Mouse (Mus musculus) midbrain, embryonic 15.5 days (tissue): ENCODE measurements around the gene Frrs1l. TPM values are rescaled to one million over a fixed set of nuclear protein-coding genes. Genes with fewer than 3 reads are reported as not detected.

Source experiments
- ATAC-seq: fragments of 200-750 bp; cut with Nextera tagmentation; replicated peaks from 2 replicates; pipeline ENCODE4 v1.8.0; 2017; ENCODE audit warnings: moderate TSS enrichment
- H3K27ac ChIP-seq: fragments of 300-500 bp; sonication (generic); 2 replicates; pipeline ENCODE4 v1.5.1; 2015; ENCODE audit warnings: mild to moderate bottlenecking, inconsistent platforms
- H3K27me3 ChIP-seq: fragments of 300-500 bp; sonication (generic); replicated peaks from 2 replicates; pipeline ENCODE4 v1.6.1; 2015; ENCODE audit warnings: inconsistent platforms
- H3K36me3 ChIP-seq: fragments of 300-500 bp; sonication (generic); replicated peaks from 2 replicates; pipeline ENCODE4 v1.6.1; 2015; ENCODE audit warnings: inconsistent platforms
- H3K4me1 ChIP-seq: fragments of 300-500 bp; sonication (generic); 2 replicates; pipeline ENCODE4 v1.6.1; 2015; ENCODE audit warnings: inconsistent platforms
- H3K4me2 ChIP-seq: fragments of 300-500 bp; sonication (generic); 2 replicates; pipeline ENCODE4 v1.6.1; 2015; ENCODE audit warnings: inconsistent platforms, mild to moderate bottlenecking, moderate library complexity
- H3K4me3 ChIP-seq: fragments of 300-500 bp; sonication (generic); 2 replicates; pipeline ENCODE4 v1.5.1; 2015; ENCODE audit warnings: mild to moderate bottlenecking, inconsistent platforms
- H3K9ac ChIP-seq: fragments of 300-500 bp; sonication (generic); 2 replicates; pipeline ENCODE4 v1.6.1; 2015; ENCODE audit warnings: mild to moderate bottlenecking, inconsistent platforms
- H3K9me3 ChIP-seq: fragments of 300-500 bp; sonication (generic); 2 replicates; pipeline ENCODE4 v1.6.1; 2016; ENCODE audit warnings: inconsistent platforms
- WGBS: fragments of 180-500 bp; shearing (Covaris S2); methylation state at CpG from one replicate; pipeline ENCODE4 v1.1.7; 2015; ENCODE audit warnings: mixed read lengths; 5-methylcytosine and 5-hydroxymethylcytosine counted together
- polyA plus RNA-seq: library from polyadenylated mRNA; unstranded; fragments of >200 nt; fragmentation: Nextera tagmentation; extraction: Ambion mirVana; gene quantifications from 2 replicates; pipeline ENCODE4 v1.2.1, GENCODE M21; 2015

Frrs1l gene
- polyA plus RNA-seq, 1 experiment from 2014 or later, result 21.8 TPM

DNA sequence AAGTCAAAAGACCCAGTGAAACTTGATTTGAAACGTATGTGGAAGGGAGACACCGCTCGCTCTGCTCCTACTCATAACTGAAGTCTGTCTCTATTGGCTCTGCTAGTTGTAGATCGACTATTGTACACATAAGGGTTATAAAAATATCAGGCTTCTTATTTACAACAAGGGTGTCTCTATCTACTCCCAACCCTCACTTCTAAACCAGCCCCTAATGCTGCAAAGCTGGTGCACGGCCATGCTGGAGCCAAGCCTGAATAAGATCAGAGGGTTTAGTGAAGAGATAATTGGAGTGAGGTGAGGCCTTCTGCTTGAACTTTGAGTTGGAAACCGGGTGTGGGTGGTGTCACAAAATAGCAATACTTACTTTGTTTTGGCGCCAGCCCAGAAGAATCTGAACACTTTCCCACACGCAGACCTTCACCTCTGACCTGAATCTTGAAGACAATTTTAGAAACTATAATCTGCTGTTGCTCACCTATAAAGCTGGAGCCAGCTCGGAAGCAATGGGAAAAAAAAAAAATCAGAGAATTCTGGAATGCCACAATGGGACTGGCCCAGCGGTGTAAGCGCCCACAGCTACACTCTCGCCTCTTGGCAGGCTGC, 28.8 kb downstream of the Frrs1l start:
- H3K4me1 ChIP-seq, result no peaks in the 10 kb centered on the region
- peaks cover 24% of the 10 kb centered on the region for H3K36me3 ChIP-seq
- H3K9ac ChIP-seq, result no peak overlapping the region
- no peak overlapping the region for H3K27ac ChIP-seq
- no peak overlapping the region for H3K4me3 ChIP-seq
- 87% methylated on average over 12 of the region's 12 CpGs for WGBS
- no peak for ATAC-seq
- no peak overlapping the region for H3K4me2 ChIP-seq
- H3K27me3 ChIP-seq, result no peaks in the 10 kb centered on the region
- H3K9me3 ChIP-seq, result no peaks in the 10 kb centered on the region

GRCm38 (mm10) chr4:56957518-56957917, 32.7 kb downstream of the Frrs1l start:
- Histone ChIP-seq H3K4me1 (no peaks in the 10 kb centered on the region), H3K27me3 (no peaks in the 10 kb centered on the region), H3K9me3 (no peaks in the 10 kb centered on the region), H3K4me2 (no peak overlapping the region), H3K27ac (no peak overlapping the region), H3K36me3 (peaks cover 17% of the 10 kb centered on the region; the same call in 1 of the 2 replicates), H3K9ac (no peak overlapping the region), H3K4me3 (no peak overlapping the region)
- WGBS, result 63% methylated on average over 9 of the region's 9 CpGs
- ATAC-seq, result no peak

DNA sequence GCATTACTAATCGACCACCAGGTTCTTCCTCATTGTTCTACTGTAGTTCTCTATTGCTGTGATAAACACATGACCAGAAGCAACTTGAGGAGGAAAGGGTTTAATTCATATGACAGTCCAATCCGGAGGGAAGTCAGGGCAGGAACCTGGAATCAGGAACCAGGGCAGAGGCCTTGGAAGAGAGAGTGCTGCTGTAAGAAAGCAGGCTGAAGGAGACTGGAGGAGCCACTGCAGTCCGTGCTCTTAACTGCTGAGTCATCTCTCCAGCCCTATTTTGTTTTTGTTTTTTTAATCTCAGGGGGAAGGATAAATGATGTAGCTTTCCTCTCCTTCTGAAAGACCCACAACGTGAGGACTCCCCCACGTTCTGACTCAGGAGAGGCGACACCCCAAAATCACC, 37.0 kb downstream of the Frrs1l start:
- Histone ChIP-seq H3K27ac (no peak overlapping the region), H3K4me2 (no peak overlapping the region), H3K9ac (no peak overlapping the region), H3K4me3 (no peak overlapping the region), H3K4me1 (no peaks in the 10 kb centered on the region), H3K36me3 (no peaks in the 10 kb centered on the region), H3K27me3 (no peaks in the 10 kb centered on the region), H3K9me3 (no peaks in the 10 kb centered on the region)
- no peak for ATAC-seq
- WGBS, result 76% methylated on average over 6 of the region's 6 CpGs

DNA sequence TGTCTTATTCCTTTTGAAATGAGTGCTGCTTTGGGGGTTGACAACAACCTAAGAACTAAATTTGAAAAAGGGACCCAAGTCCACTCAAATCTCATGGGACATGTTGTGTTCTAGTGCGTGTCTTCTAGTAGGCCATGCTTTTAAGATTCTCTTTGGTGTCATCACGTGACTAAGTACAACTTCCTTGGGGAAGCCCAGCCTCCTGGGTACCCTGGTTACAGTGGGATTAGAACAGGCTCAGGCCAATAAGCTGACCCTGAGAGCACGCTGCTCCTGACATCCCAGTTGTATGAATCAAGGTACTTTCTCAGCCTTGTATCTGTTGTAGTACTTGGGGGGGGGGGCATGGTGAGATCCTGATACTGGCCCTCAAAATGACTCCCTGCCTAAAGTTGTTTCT, 38.5 kb downstream of the Frrs1l start:
- no peak for ATAC-seq
- no peak overlapping the region for H3K4me3 ChIP-seq
- no peaks in the 10 kb centered on the region for H3K36me3 ChIP-seq
- H3K27me3 ChIP-seq, result no peaks in the 10 kb centered on the region
- no peaks in the 10 kb centered on the region for H3K9me3 ChIP-seq
- no peak overlapping the region for H3K27ac ChIP-seq
- H3K4me2 ChIP-seq, result no peak overlapping the region
- no peak overlapping the region for H3K9ac ChIP-seq
- 81% methylated on average over 3 of the region's 3 CpGs for WGBS
- no peaks in the 10 kb centered on the region for H3K4me1 ChIP-seq

GRCm38 (mm10) chr4:56949494-56949893, 40.7 kb downstream of the Frrs1l start:
- Histone ChIP-seq H3K36me3 (no peaks in the 10 kb centered on the region), H3K9ac (no peak overlapping the region), H3K4me2 (no peak overlapping the region), H3K27me3 (no peaks in the 10 kb centered on the region), H3K4me1 (peaks cover 10% of the 10 kb centered on the region), H3K9me3 (no peaks in the 10 kb centered on the region), H3K27ac (no peak overlapping the region), H3K4me3 (no peak overlapping the region)
- WGBS, result 63% methylated on average over 6 of the region's 6 CpGs
- no peak for ATAC-seq

DNA sequence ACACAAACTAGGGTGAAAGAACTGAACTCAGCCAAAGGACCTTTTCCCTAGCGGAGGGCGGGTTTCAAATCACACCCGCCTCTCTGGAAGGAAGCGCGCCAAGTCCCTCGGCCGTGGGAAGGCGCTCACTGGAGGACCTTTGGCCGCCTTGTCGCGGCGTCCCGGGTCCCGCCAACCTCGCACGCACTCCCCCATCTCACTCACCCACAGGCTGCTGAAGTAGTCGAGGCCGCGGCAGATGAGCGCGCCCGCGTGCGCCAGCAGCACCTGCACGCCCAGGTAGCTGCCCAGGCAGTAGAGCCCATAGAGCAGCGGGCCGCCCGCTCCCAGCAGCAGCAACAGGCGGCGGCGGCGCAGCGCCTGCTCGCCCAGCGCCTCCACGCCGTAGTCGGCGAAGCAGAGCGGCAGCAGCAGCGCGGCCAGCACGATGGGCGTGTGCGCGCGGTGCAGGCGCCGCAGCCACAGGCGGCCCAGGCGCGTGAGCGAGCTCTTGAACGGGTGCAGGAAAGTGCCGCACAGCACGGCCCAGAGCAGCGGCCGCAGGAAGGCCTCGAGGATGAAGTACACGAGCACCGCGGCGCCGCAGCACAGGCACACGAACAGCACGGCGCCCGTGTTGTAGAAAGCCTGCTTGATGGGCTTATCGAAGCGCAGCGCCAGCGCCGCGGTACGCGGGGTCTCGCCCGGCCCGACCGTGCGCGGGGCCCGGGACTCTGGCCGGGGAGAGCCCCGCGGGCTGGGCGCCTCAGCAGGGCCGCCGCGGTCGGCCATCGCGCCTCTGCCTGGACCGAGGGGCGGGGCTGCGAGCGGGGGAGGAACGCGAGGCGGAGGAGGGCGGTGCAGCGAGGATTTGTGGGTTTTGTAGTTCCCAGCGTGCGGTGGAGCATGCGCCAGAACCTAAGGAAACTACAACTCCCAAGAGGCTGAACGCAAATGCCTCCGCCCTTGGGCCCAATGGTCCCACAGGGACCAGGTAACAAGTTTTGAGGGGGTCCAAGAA, 43.2 kb downstream of the Frrs1l start, which contains the start of gene Tmem245:
TSS of gene Tmem245 (minus strand) at position 797 of the 1,000 bp plus-strand sequence.
- no peaks in the 10 kb centered on the region for H3K36me3 ChIP-seq
- H3K27me3 ChIP-seq, result no peaks in the 10 kb centered on the region
- peak within 1 kb of the TSS; percentile 96 for H3K4me2 ChIP-seq
- H3K4me1 ChIP-seq, result peaks cover 17% of the 10 kb centered on the region
- no peaks in the 10 kb centered on the region for H3K9me3 ChIP-seq
- H3K4me3 ChIP-seq, result peak within 1 kb of the TSS; percentile 68
- H3K9ac ChIP-seq, result peak within 1 kb of the TSS; percentile 74
- peak; percentile 97 for ATAC-seq
- peak within 1 kb of the TSS; percentile 87 for H3K27ac ChIP-seq
- under 1% methylated on average over 106 of the region's 107 CpGs for WGBS

DNA sequence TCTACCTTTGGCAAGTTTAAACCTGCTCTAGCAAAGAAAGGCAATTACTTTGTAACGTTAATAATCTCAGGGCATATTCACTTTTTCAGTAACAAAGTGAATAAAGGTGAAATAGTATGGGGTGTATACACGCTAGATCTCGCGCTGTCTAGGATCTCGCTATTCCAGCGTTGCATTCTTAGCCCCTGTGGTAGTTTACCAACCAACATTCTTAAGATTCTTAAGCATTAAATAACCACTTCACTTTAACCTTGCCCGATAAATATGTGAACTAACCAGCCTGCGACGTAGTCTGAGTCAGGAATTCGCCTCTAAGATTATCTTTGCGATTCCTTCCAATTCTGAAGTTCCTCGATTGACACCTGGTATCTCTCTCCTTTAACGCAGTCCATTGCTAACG, 44.0 kb downstream of the Frrs1l start:
- 1% methylated on average over 14 of the region's 14 CpGs for WGBS
- Histone ChIP-seq H3K9ac (peak overlapping the region; percentile 74), H3K4me1 (peaks cover 17% of the 10 kb centered on the region), H3K9me3 (no peaks in the 10 kb centered on the region), H3K4me3 (peak overlapping the region; percentile 68), H3K27me3 (no peaks in the 10 kb centered on the region), H3K27ac (no peak overlapping the region), H3K4me2 (peak overlapping the region; percentile 96), H3K36me3 (no peaks in the 10 kb centered on the region)
- ATAC-seq, result no peak

GRCm38 (mm10) chr4:56944286-56944685, 45.9 kb downstream of the Frrs1l start:
- Histone ChIP-seq H3K9ac (no peak overlapping the region), H3K9me3 (no peaks in the 10 kb centered on the region), H3K36me3 (no peaks in the 10 kb centered on the region), H3K4me2 (no peak overlapping the region), H3K27ac (no peak overlapping the region), H3K27me3 (no peaks in the 10 kb centered on the region), H3K4me1 (peaks cover 17% of the 10 kb centered on the region), H3K4me3 (no peak overlapping the region)
- no peak for ATAC-seq
- 56% methylated on average over 4 of the region's 4 CpGs for WGBS

- no peak for ATAC-seq
These were observed 46.9 kb downstream of the Frrs1l start for GRCm38 (mm10) chr4:56943258-56943657.

DNA sequence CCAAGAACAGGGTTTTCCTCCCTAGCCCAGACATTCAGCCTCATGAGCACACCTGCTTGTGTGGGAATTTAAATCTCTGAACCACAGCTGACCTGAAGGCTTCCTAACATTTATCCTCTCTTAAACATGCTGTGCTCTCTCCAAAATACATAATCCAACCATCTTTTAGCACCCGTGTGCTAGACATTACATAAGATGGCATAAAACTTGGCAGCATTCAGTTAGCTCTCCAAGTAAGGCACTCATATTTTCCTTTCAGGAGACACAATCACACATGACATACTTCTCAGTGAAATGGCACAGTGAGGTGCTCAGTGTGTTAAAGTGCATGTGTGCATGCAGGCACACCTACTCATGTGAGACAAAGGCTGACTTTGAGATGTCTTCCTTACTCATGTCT, 47.6 kb downstream of the Frrs1l start:
- H3K27ac ChIP-seq, result no peak overlapping the region
- no peak for ATAC-seq
- H3K4me3 ChIP-seq, result no peak overlapping the region
- no peaks in the 10 kb centered on the region for H3K27me3 ChIP-seq
- H3K9me3 ChIP-seq, result no peaks in the 10 kb centered on the region
- no peak overlapping the region for H3K9ac ChIP-seq
- WGBS, result 71% methylated on average over 1 of the region's 1 CpGs
- peaks cover 17% of the 10 kb centered on the region for H3K4me1 ChIP-seq
- H3K4me2 ChIP-seq, result no peak overlapping the region
- no peaks in the 10 kb centered on the region for H3K36me3 ChIP-seq

More at GRCm38 (mm10) chr4:56943258-56943657, 46.9 kb downstream of the Frrs1l start:
- H3K27ac ChIP-seq, result no peak overlapping the region
- no peak overlapping the region for H3K4me2 ChIP-seq
- no peaks in the 10 kb centered on the region for H3K36me3 ChIP-seq
- H3K27me3 ChIP-seq, result no peaks in the 10 kb centered on the region
- peaks cover 17% of the 10 kb centered on the region for H3K4me1 ChIP-seq
- H3K9ac ChIP-seq, result no peak overlapping the region
- H3K9me3 ChIP-seq, result no peaks in the 10 kb centered on the region
- 24% methylated on average over 1 of the region's 1 CpGs for WGBS
- H3K4me3 ChIP-seq, result no peak overlapping the region

GRCm38 (mm10) chr4:56941481-56941880, 48.7 kb downstream of the Frrs1l start:
- H3K36me3 ChIP-seq, result no peaks in the 10 kb centered on the region
- no peaks in the 10 kb centered on the region for H3K27me3 ChIP-seq
- no peak overlapping the region for H3K4me2 ChIP-seq
- no peak overlapping the region for H3K27ac ChIP-seq
- H3K9me3 ChIP-seq, result no peaks in the 10 kb centered on the region
- H3K4me3 ChIP-seq, result no peak overlapping the region
- 29% methylated on average over 4 of the region's 4 CpGs for WGBS
- no peak for ATAC-seq
- peaks cover 17% of the 10 kb centered on the region for H3K4me1 ChIP-seq
- no peak overlapping the region for H3K9ac ChIP-seq

DNA sequence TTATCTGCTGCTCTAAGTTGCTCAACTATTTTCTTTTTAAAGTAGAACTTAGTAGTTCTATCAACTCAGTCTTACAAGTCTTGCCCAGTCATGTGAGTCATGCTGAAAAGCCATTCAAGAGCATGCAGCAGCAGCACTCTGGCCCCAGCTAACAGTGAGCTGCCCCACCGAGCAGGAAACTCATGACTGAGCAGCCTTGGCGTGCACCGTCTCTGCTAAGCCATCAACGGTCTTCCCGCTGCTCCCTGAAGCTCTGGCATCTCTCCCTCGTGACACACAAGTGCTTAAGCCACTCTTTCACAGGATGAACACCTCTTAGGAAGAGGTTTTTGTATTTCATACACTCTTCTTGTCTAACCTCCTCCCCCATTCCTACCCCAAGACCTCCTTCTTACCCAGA, 53.1 kb downstream of the Frrs1l start:
- Histone ChIP-seq H3K4me3 (no peak overlapping the region), H3K9ac (no peak overlapping the region), H3K4me2 (no peak overlapping the region), H3K9me3 (no peaks in the 10 kb centered on the region), H3K4me1 (no peaks in the 10 kb centered on the region), H3K27ac (no peak overlapping the region), H3K36me3 (no peaks in the 10 kb centered on the region; the same call in 1 of the 2 replicates), H3K27me3 (no peaks in the 10 kb centered on the region)
- WGBS, result 50% methylated on average over 6 of the region's 6 CpGs
- ATAC-seq, result no peak
